Comparison of ENCODE assay signal across 19 mouse cellular contexts in the genomic region with DNA sequence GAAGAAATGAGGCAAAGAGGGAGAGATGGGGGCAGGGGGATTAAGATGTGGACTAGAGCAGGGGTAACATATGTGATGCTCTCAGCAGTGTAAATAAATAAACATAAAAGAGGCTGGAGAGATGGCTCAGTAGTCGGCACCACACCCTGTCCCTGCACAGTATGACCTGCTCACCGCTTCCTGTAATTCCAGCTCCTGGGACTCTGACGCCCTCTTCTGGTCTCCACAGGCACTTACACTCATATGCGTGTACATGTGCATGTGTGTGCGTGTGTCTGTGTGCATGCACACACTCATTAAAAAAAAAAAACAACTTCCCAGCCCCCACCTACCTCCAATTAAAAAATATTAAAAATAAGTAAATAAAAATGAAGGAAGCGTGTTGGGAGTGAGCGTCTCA. TPM values are rescaled to one million over a fixed set of nuclear protein-coding genes. Genes with fewer than 3 reads are reported as not detected.
DNase-seq lines count a peak whose midpoint lies in the region; ATAC-seq and TF ChIP-seq lines count a peak whose summit lies in the region.
"Had no signal": no experiment of that assay in that cellular context is flagged by ENCODE, and none has a peak within 500 bp of the region (broad histone marks: within the 10 kb centered on the region; RNA-seq: fewer than 3 reads in every experiment).

No protein-coding gene starts in this region.

- WGBS in hindbrain, postnatal 0 days = 94% methylated on average over 7 of the region's 7 CpGs
- 98% methylated on average over 7 of the region's 7 CpGs for WGBS in hindbrain, embryonic 10.5 days
- 93% methylated on average over 7 of the region's 7 CpGs for WGBS in lung, embryonic 14.5 days

- H3K9me3 ChIP-seq in hindbrain, postnatal 0 days (ENCODE audit: low read length) = no peaks in the 10 kb centered on the region
- H3K9me3 ChIP-seq in hindbrain, embryonic 10.5 days = 0 out of 2 replicates have a peak, but pooled peaks cover 4% of the 10 kb centered on the region
- H3K9me3 ChIP-seq in lung, embryonic 14.5 days (ENCODE audit: low read depth, low read length) = no peaks in the 10 kb centered on the region
- H3K9me3 ChIP-seq: liver, embryonic 13.5 days; neural tube, embryonic 13.5 days had no signal

- TF ChIP-seq CTCF in hindbrain, postnatal 0 days (IDR thresholded peaks at IDR 0.05; ENCODE audit: low read depth) = 0 out of 2 replicates have a peak, but pooled peaks have one; percentile 13
- TF ChIP-seq CTCF in lung, embryonic 14.5 days (IDR thresholded peaks at IDR 0.05; ENCODE audit: low read depth) = peak; percentile 18; the same call in 1 of the 2 replicates

- H3K4me3 ChIP-seq in hindbrain, postnatal 0 days (ENCODE audit: low read length) = no peak overlapping the region
- H3K4me3 ChIP-seq in hindbrain, embryonic 10.5 days = no peak overlapping the region
- H3K4me3 ChIP-seq in lung, embryonic 14.5 days (ENCODE audit: low read depth, low read length) = no peak overlapping the region
- H3K4me3 ChIP-seq: liver, embryonic 13.5 days; neural tube, embryonic 13.5 days had no signal

- no peak overlapping the region for H3K4me2 ChIP-seq in hindbrain, postnatal 0 days (ENCODE audit: low read depth, low read length)
- no peak overlapping the region for H3K4me2 ChIP-seq in lung, embryonic 14.5 days
- H3K4me2 ChIP-seq: hindbrain, embryonic 14.5 days; liver, embryonic 13.5 days; midbrain, embryonic 11.5 days; neural tube, embryonic 13.5 days had no signal

- no peaks in the 10 kb centered on the region for H3K36me3 ChIP-seq in hindbrain, postnatal 0 days (ENCODE audit: insufficient read depth, low read length)
- no peaks in the 10 kb centered on the region for H3K36me3 ChIP-seq in hindbrain, embryonic 10.5 days
- no peaks in the 10 kb centered on the region for H3K36me3 ChIP-seq in lung, embryonic 14.5 days (ENCODE audit: insufficient read depth)
- H3K36me3 ChIP-seq: G1E; liver, embryonic 13.5 days; neural tube, embryonic 13.5 days had no signal

- no peaks in the 10 kb centered on the region for H3K27me3 ChIP-seq in hindbrain, postnatal 0 days (ENCODE audit: insufficient read depth, low read length)
- H3K27me3 ChIP-seq in hindbrain, embryonic 10.5 days (ENCODE audit: insufficient read depth, poor library complexity, severe bottlenecking) = 0 out of 2 replicates have a peak, but pooled peaks cover 1% of the 10 kb centered on the region
- no peaks in the 10 kb centered on the region for H3K27me3 ChIP-seq in lung, embryonic 14.5 days (ENCODE audit: insufficient read depth, low read length)
- H3K27me3 ChIP-seq: liver, embryonic 13.5 days had no signal

- ATAC-seq in hindbrain, postnatal 0 days = no peak
- no peak for ATAC-seq in lung, embryonic 14.5 days (ENCODE audit: insufficient read depth)
- ATAC-seq in megakaryocyte progenitor cell, adult 5-6 weeks (replicated peaks; ENCODE audit: poor library complexity) = peak; percentile 59; the same call in 1 of the 2 replicates
- no peak for ATAC-seq in frontal cortex, adult (ENCODE audit: low TSS enrichment)

- no peak overlapping the region for H3K9ac ChIP-seq in hindbrain, postnatal 0 days (replicated peaks; ENCODE audit: low read length)
- no peak overlapping the region for H3K9ac ChIP-seq in lung, embryonic 14.5 days
- H3K9ac ChIP-seq: hindbrain, embryonic 14.5 days; liver, embryonic 13.5 days; neural tube, embryonic 13.5 days had no signal

- no peak for DNase-seq in hindbrain, postnatal 0 days (ENCODE audit: low spot score)
- no peak for DNase-seq in hindbrain, embryonic 10.5 days (ENCODE audit: low spot score)
- no peak for DNase-seq in lung, embryonic 14.5 days
- DNase-seq in lung, postnatal 10 days = no peak
- peak; percentile 69 for DNase-seq in R1 (ENCODE audit: low read depth, low spot score)
- no peak for DNase-seq in right cerebral cortex, adult 2 months (ENCODE audit: low spot score in 2 of 2)
- DNase-seq: adrenal gland, postnatal 14 days; cerebellum, adult 9-10 months; gastrocnemius, postnatal 10 days; kidney, adult 8-10 months; layer of hippocampus, postnatal 36 days; liver, embryonic 13.5 days; right cerebral cortex, postnatal 25 days had no signal

- no peaks in the 10 kb centered on the region for H3K4me1 ChIP-seq in hindbrain, postnatal 0 days (ENCODE audit: insufficient read depth, low read length)
- 0 out of 2 replicates have a peak, but pooled peaks cover 2% of the 10 kb centered on the region for H3K4me1 ChIP-seq in hindbrain, embryonic 10.5 days (replicated peaks)
- no peaks in the 10 kb centered on the region for H3K4me1 ChIP-seq in lung, embryonic 14.5 days (ENCODE audit: insufficient read depth)
- H3K4me1 ChIP-seq: neural tube, embryonic 13.5 days had no signal

- H3K27ac ChIP-seq in hindbrain, postnatal 0 days = no peak overlapping the region
- no peak overlapping the region for H3K27ac ChIP-seq in hindbrain, embryonic 10.5 days
- H3K27ac ChIP-seq in lung, embryonic 14.5 days (ENCODE audit: low read depth) = no peak overlapping the region
- H3K27ac ChIP-seq: hindbrain, embryonic 14.5 days; liver, embryonic 13.5 days; neural tube, embryonic 13.5 days had no signal

RNA-seq across cellular contexts. Expression of a gene that starts 38.3 kb away (rescaled TPM):
- total RNA-seq in hindbrain, postnatal 0 days (2014; rRNA removed) = 2.5 and 2.6 TPM in 2 replicates
- 5.0 and 6.0 TPM in 2 replicates for polyA plus RNA-seq in hindbrain, postnatal 0 days (2015; fragmentation: Nextera tagmentation; extraction: Ambion mirVana)
- 7.3 and 9.9 TPM in 2 replicates for polyA plus RNA-seq in hindbrain, embryonic 10.5 days (2016; fragmentation: Nextera tagmentation; extraction: Ambion mirVana)
- polyA plus RNA-seq in lung, embryonic 14.5 days (2014; fragmentation: Nextera tagmentation; extraction: Ambion mirVana) = 18.5 and 18.8 TPM in 2 replicates
- total RNA-seq in megakaryocyte progenitor cell, adult 5-6 weeks (2015) = 4.4 and 6.1 TPM in 2 replicates
- 2.4 and 4.7 TPM in 2 replicates for total RNA-seq in megakaryocyte progenitor cell, adult 5-6 weeks (2017)
- polyA plus RNA-seq: G1E had no signal
